Comparison of ENCODE assay signal across 21 mouse cellular contexts in genomic region chr1:36707166-36707565, GRCm38 (mm10). TPM values are rescaled to one million over a fixed set of nuclear protein-coding genes. Genes with fewer than 3 reads are reported as not detected.
DNase-seq lines count a peak whose midpoint lies in the region; ATAC-seq lines count a peak whose summit lies in the region.
"Had no signal": no experiment of that assay in that cellular context is flagged by ENCODE, and none has a peak within 500 bp of the region (broad histone marks: within the 10 kb centered on the region; RNA-seq: fewer than 3 reads in every experiment).

No protein-coding gene starts in this region.

- ATAC-seq in forebrain, embryonic 16.5 days = no peak
- ATAC-seq in forebrain, embryonic 14.5 days = no peak
- no peak for ATAC-seq in heart, embryonic 16.5 days (replicated peaks; ENCODE audit: extremely low read depth, insufficient read depth, low FRiP score)
- ATAC-seq: hindbrain, postnatal 0 days had no signal

- 71% methylated on average over 2 of the region's 2 CpGs for WGBS in forebrain, embryonic 16.5 days
- 67% methylated on average over 2 of the region's 2 CpGs for WGBS in forebrain, embryonic 14.5 days
- WGBS in heart, embryonic 16.5 days = 56% methylated on average over 2 of the region's 2 CpGs

- no peak overlapping the region for H3K27ac ChIP-seq in forebrain, embryonic 16.5 days (ENCODE audit: low read length)
- H3K27ac ChIP-seq in forebrain, embryonic 14.5 days (ENCODE audit: low read depth, low read length) = no peak overlapping the region
- peak overlapping the region; percentile 16; the same call in 1 of the 2 replicates for H3K27ac ChIP-seq in heart, embryonic 16.5 days (ENCODE audit: low read length)
- H3K27ac ChIP-seq: hindbrain, postnatal 0 days; layer of hippocampus, adult 2 months had no signal

- peaks cover 19% of the 10 kb centered on the region for H3K4me1 ChIP-seq in forebrain, embryonic 16.5 days (replicated peaks; ENCODE audit: control insufficient read depth, insufficient read depth, low read length)
- peaks cover 12% of the 10 kb centered on the region for H3K4me1 ChIP-seq in forebrain, embryonic 14.5 days (ENCODE audit: control insufficient read depth, insufficient read depth, low read length)
- peaks cover 21% of the 10 kb centered on the region for H3K4me1 ChIP-seq in heart, embryonic 16.5 days (ENCODE audit: control insufficient read depth, insufficient read depth, low read length)

- no peaks in the 10 kb centered on the region for H3K27me3 ChIP-seq in forebrain, embryonic 16.5 days (replicated peaks; ENCODE audit: control insufficient read depth, insufficient read depth, low read length)
- no peaks in the 10 kb centered on the region for H3K27me3 ChIP-seq in forebrain, embryonic 14.5 days (replicated peaks; ENCODE audit: control insufficient read depth, insufficient read depth, low read length)
- no peaks in the 10 kb centered on the region for H3K27me3 ChIP-seq in heart, embryonic 16.5 days (ENCODE audit: control insufficient read depth, insufficient read depth, low read length)

- H3K9ac ChIP-seq in forebrain, embryonic 16.5 days (replicated peaks; ENCODE audit: low read depth, low read length) = 0 out of 2 replicates have a peak overlapping the region, but pooled peaks have one; percentile 11
- H3K9ac ChIP-seq in forebrain, embryonic 14.5 days (ENCODE audit: low read length) = no peak overlapping the region
- H3K9ac ChIP-seq in heart, embryonic 16.5 days (ENCODE audit: low read length) = no peak overlapping the region

- H3K4me2 ChIP-seq in forebrain, embryonic 16.5 days (ENCODE audit: low read length) = no peak overlapping the region
- no peak overlapping the region for H3K4me2 ChIP-seq in forebrain, embryonic 14.5 days (ENCODE audit: low read length)
- H3K4me2 ChIP-seq in heart, embryonic 16.5 days (ENCODE audit: low read depth, low read length) = no peak overlapping the region

- intact Hi-C loops in heart, postnatal 36 days (cut with DNase I) = no loop called here

- no peak overlapping the region for H3K4me3 ChIP-seq in forebrain, embryonic 16.5 days (replicated peaks; ENCODE audit: low read length)
- no peak overlapping the region for H3K4me3 ChIP-seq in forebrain, embryonic 14.5 days (ENCODE audit: low read depth, low read length)
- no peak overlapping the region for H3K4me3 ChIP-seq in heart, embryonic 16.5 days (ENCODE audit: low read length)
- H3K4me3 ChIP-seq: erythroblast, embryonic 14.5 days; layer of hippocampus, adult 2 months had no signal

- no peak for DNase-seq in forebrain, embryonic 14.5 days (ENCODE audit: low spot score)
- DNase-seq in heart, postnatal 36 days = no peak
- DNase-seq in right cerebral cortex, adult 18-20 months = peak; percentile 66
- DNase-seq in right cerebral cortex, postnatal 4 days = no peak
- no peak for DNase-seq in liver
- DNase-seq: adrenal gland, postnatal 25 days; B cell, adult 2 months; cerebellum, adult 9-11 months; embryo, embryonic 11 days; kidney, postnatal 10 days; lung, postnatal 14 days; thymus, postnatal 4 days had no signal

- H3K9me3 ChIP-seq in forebrain, embryonic 16.5 days (ENCODE audit: control insufficient read depth, low read length) = no peaks in the 10 kb centered on the region
- no peaks in the 10 kb centered on the region for H3K9me3 ChIP-seq in forebrain, embryonic 14.5 days (replicated peaks; ENCODE audit: control insufficient read depth, low read length)
- no peaks in the 10 kb centered on the region for H3K9me3 ChIP-seq in heart, embryonic 16.5 days (replicated peaks; ENCODE audit: control insufficient read depth, low read length)

- peaks cover 26% of the 10 kb centered on the region for H3K36me3 ChIP-seq in forebrain, embryonic 16.5 days (ENCODE audit: control insufficient read depth, insufficient read depth)
- peaks cover 50% of the 10 kb centered on the region for H3K36me3 ChIP-seq in forebrain, embryonic 14.5 days (ENCODE audit: control insufficient read depth, insufficient read depth, low read length)
- peaks cover 38% of the 10 kb centered on the region for H3K36me3 ChIP-seq in heart, embryonic 16.5 days (ENCODE audit: control insufficient read depth, insufficient read depth)

RNA-seq across cellular contexts. Expression of gene 4933424G06Rik, which starts 2.8 kb away (rescaled TPM):
- polyA plus RNA-seq in forebrain, embryonic 16.5 days (2015; fragmentation: Nextera tagmentation; extraction: Ambion mirVana) = 0.77 TPM in 1 of 2 replicates, not detected in the other
- 0.40 TPM in 1 of 2 replicates, not detected in the other for polyA plus RNA-seq in forebrain, embryonic 14.5 days (2014; fragmentation: Nextera tagmentation; extraction: Ambion mirVana)
- polyA plus RNA-seq in heart, embryonic 16.5 days (2015; fragmentation: Nextera tagmentation; extraction: Ambion mirVana) = not detected in 2 replicates
- not detected for total RNA-seq in heart, postnatal 36 days (2021)
- total RNA-seq: adrenal gland, postnatal 25 days; gastrocnemius, postnatal 4 days; hindbrain, postnatal 0 days; megakaryocyte-erythroid progenitor cell, adult 5-6 weeks had no signal
- polyA plus RNA-seq: erythroblast, embryonic 14.5 days; liver, embryonic 16.5 days had no signal

RNA-seq across cellular contexts. Expression of gene Actr1b, which starts 7.1 kb away (rescaled TPM):
- polyA plus RNA-seq in forebrain, embryonic 16.5 days (2015; fragmentation: Nextera tagmentation; extraction: Ambion mirVana) = 101 and 109 TPM in 2 replicates
- polyA plus RNA-seq in forebrain, embryonic 14.5 days (2014; fragmentation: Nextera tagmentation; extraction: Ambion mirVana) = 73.7 and 86.8 TPM in 2 replicates
- polyA plus RNA-seq in heart, embryonic 16.5 days (2015; fragmentation: Nextera tagmentation; extraction: Ambion mirVana) = 85.2 and 96.6 TPM in 2 replicates
- 100 to 1,000 TPM in 1 of 2 experiments, 10 to 100 TPM in 1; 97.9 to 113 TPM for total RNA-seq in heart, postnatal 36 days (2021)

RNA-seq across cellular contexts. Expression of gene Cox5b, which starts 15.9 kb away (rescaled TPM):
- 480 and 516 TPM in 2 replicates for polyA plus RNA-seq in forebrain, embryonic 16.5 days (2015; fragmentation: Nextera tagmentation; extraction: Ambion mirVana)
- polyA plus RNA-seq in forebrain, embryonic 14.5 days (2014; fragmentation: Nextera tagmentation; extraction: Ambion mirVana) = 606 and 697 TPM in 2 replicates
- 1,342 and 1,400 TPM in 2 replicates for polyA plus RNA-seq in heart, embryonic 16.5 days (2015; fragmentation: Nextera tagmentation; extraction: Ambion mirVana)
- total RNA-seq in heart, postnatal 36 days (2021) = 1,000 to 10,000 TPM; 2,258 to 2,311 TPM

RNA-seq across cellular contexts. Expression of gene Fam178b, which starts 24.2 kb away (rescaled TPM):
- 0.34 TPM in 1 of 2 replicates, not detected in the other for polyA plus RNA-seq in forebrain, embryonic 16.5 days (2015; fragmentation: Nextera tagmentation; extraction: Ambion mirVana)
- polyA plus RNA-seq in forebrain, embryonic 14.5 days (2014; fragmentation: Nextera tagmentation; extraction: Ambion mirVana) = 0.26 TPM in 1 of 2 replicates, not detected in the other
- polyA plus RNA-seq in heart, embryonic 16.5 days (2015; fragmentation: Nextera tagmentation; extraction: Ambion mirVana) = 0.62 and 1.6 TPM in 2 replicates
- total RNA-seq in heart, postnatal 36 days (2021) = under 1 TPM in 1 of 2 experiments, not detected in 1; 0.43 TPM
- total RNA-seq: hindbrain, postnatal 0 days; layer of hippocampus, adult 2 months; megakaryocyte-erythroid progenitor cell, adult 5-6 weeks had no signal
- polyA plus RNA-seq: neural tube, embryonic 14.5 days had no signal

RNA-seq across cellular contexts. Expression of gene Zap70, which starts 54.4 kb away (rescaled TPM):
- polyA plus RNA-seq in forebrain, embryonic 16.5 days (2015; fragmentation: Nextera tagmentation; extraction: Ambion mirVana) = 1.2 and 1.4 TPM in 2 replicates
- 0.99 and 1.5 TPM in 2 replicates for polyA plus RNA-seq in forebrain, embryonic 14.5 days (2014; fragmentation: Nextera tagmentation; extraction: Ambion mirVana)
- 2.8 and 9.0 TPM in 2 replicates for polyA plus RNA-seq in heart, embryonic 16.5 days (2015; fragmentation: Nextera tagmentation; extraction: Ambion mirVana)
- under 1 TPM in 1 of 2 experiments, not detected in 1; 0.27 TPM for total RNA-seq in heart, postnatal 36 days (2021)
- polyA plus RNA-seq: erythroblast, embryonic 14.5 days had no signal
